Mouse (Mus musculus): Measurements from ENCODE around the gene Ngrn. TPM values are rescaled to one million over a fixed set of nuclear protein-coding genes. Genes with fewer than 3 reads are reported as not detected.

The Ngrn gene
- polyA plus RNA-seq, 1 experiment: 39.8 TPM

GRCm38 (mm10) chr7:80255981-80256380 lies 5.0 kb upstream of the Ngrn start:
- H3K27me3 ChIP-seq (replicated peaks): no peaks in the 10 kb centered on the region
- TF ChIP-seq FLI1 (IDR thresholded peaks at IDR 0.05; ENCODE audit: low read length): no peak
- no peak for TF ChIP-seq GATA1 (IDR thresholded peaks at IDR 0.05; ENCODE audit: borderline replicate concordance, low read length)
- peaks cover 5% of the 10 kb centered on the region for H3K36me3 ChIP-seq (replicated peaks; ENCODE audit: low read length)
- H3K9me3 ChIP-seq: no peaks in the 10 kb centered on the region
- peaks cover 53% of the 10 kb centered on the region for H3K4me1 ChIP-seq
- no peak overlapping the region for H3K4me3 ChIP-seq (replicated peaks)

GRCm38 (mm10) chr7:80257706-80258105 lies 3.3 kb upstream of the Ngrn start:
- H3K4me3 ChIP-seq (replicated peaks): no peak overlapping the region
- peaks cover 9% of the 10 kb centered on the region for H3K36me3 ChIP-seq (replicated peaks; ENCODE audit: low read length)
- H3K9me3 ChIP-seq: no peaks in the 10 kb centered on the region
- TF ChIP-seq GATA1 (IDR thresholded peaks at IDR 0.05; ENCODE audit: borderline replicate concordance, low read length): no peak
- TF ChIP-seq FLI1 (IDR thresholded peaks at IDR 0.05; ENCODE audit: low read length): no peak
- peaks cover 47% of the 10 kb centered on the region for H3K4me1 ChIP-seq
- no peaks in the 10 kb centered on the region for H3K27me3 ChIP-seq (replicated peaks)

- Histone ChIP-seq H3K9me3 (no peaks in the 10 kb centered on the region), H3K27me3 (replicated peaks) (no peaks in the 10 kb centered on the region), H3K4me3 (replicated peaks) (peak overlapping the region; percentile 97), H3K36me3 (replicated peaks; ENCODE audit: low read length) (peaks cover 40% of the 10 kb centered on the region), H3K4me1 (peaks cover 38% of the 10 kb centered on the region)
- TF ChIP-seq GATA1 (IDR thresholded peaks at IDR 0.05; ENCODE audit: borderline replicate concordance, low read length): no peak
- TF ChIP-seq FLI1 (IDR thresholded peaks at IDR 0.05; ENCODE audit: low read length): no peak
Observed at GRCm38 (mm10) chr7:80261372-80261990, 466 bp downstream of the Ngrn start.

- Histone ChIP-seq H3K4me1 (peaks cover 56% of the 10 kb centered on the region), H3K36me3 (replicated peaks; ENCODE audit: low read length) (peaks cover 44% of the 10 kb centered on the region), H3K4me3 (replicated peaks) (no peak overlapping the region), H3K27me3 (replicated peaks) (no peaks in the 10 kb centered on the region), H3K9me3 (no peaks in the 10 kb centered on the region)
- no peak for TF ChIP-seq GATA1 (IDR thresholded peaks at IDR 0.05; ENCODE audit: borderline replicate concordance, low read length)
- no peak for TF ChIP-seq FLI1 (IDR thresholded peaks at IDR 0.05; ENCODE audit: low read length)
Observed at GRCm38 (mm10) chr7:80264606-80265005, 3.6 kb downstream of the Ngrn start.

GRCm38 (mm10) chr7:80267764-80268163 lies 6.7 kb downstream of the Ngrn start:
- Histone ChIP-seq H3K4me1 (peaks cover 58% of the 10 kb centered on the region), H3K36me3 (replicated peaks; ENCODE audit: low read length) (peaks cover 53% of the 10 kb centered on the region), H3K27me3 (replicated peaks) (no peaks in the 10 kb centered on the region), H3K9me3 (no peaks in the 10 kb centered on the region), H3K4me3 (replicated peaks) (no peak overlapping the region)
- TF ChIP-seq FLI1 (IDR thresholded peaks at IDR 0.05; ENCODE audit: low read length) (no peak), GATA1 (IDR thresholded peaks at IDR 0.05; ENCODE audit: borderline replicate concordance, low read length) (no peak)

GRCm38 (mm10) chr7:80268897-80269750 lies 8.1 kb downstream of the Ngrn start, which contains the start of gene Vps33b:
Vps33b (plus strand) TSS chr7:80269649.
- TF ChIP-seq GATA1 (IDR thresholded peaks at IDR 0.05; ENCODE audit: borderline replicate concordance, low read length) (no peak; the same call in 2 of the 3 replicates), FLI1 (IDR thresholded peaks at IDR 0.05; ENCODE audit: low read length) (0 out of 2 replicates have a peak, but pooled peaks have one; percentile 14)
- H3K4me1 ChIP-seq: peaks cover 71% of the 10 kb centered on the region
- H3K4me3 ChIP-seq (replicated peaks): peak within 1 kb of the TSS; percentile 97
- no peaks in the 10 kb centered on the region for H3K9me3 ChIP-seq
- peaks cover 60% of the 10 kb centered on the region for H3K36me3 ChIP-seq (replicated peaks; ENCODE audit: low read length)
- H3K27me3 ChIP-seq (replicated peaks): no peaks in the 10 kb centered on the region

- peaks cover 60% of the 10 kb centered on the region for H3K36me3 ChIP-seq (replicated peaks; ENCODE audit: low read length)
Observed at GRCm38 (mm10) chr7:80269751-80270255, 8.8 kb downstream of the Ngrn start.

GRCm38 (mm10) chr7:80273456-80273855 lies 12.4 kb downstream of the Ngrn start:
- H3K27me3 ChIP-seq (replicated peaks): no peaks in the 10 kb centered on the region
- peak overlapping the region; percentile 31 for H3K4me3 ChIP-seq (replicated peaks)
- H3K9me3 ChIP-seq: no peaks in the 10 kb centered on the region
- H3K36me3 ChIP-seq (replicated peaks; ENCODE audit: low read length): peaks cover 69% of the 10 kb centered on the region
- TF ChIP-seq FLI1 (IDR thresholded peaks at IDR 0.05; ENCODE audit: low read length): no peak
- TF ChIP-seq GATA1 (IDR thresholded peaks at IDR 0.05; ENCODE audit: borderline replicate concordance, low read length): no peak
- H3K4me1 ChIP-seq: peaks cover 88% of the 10 kb centered on the region

More at GRCm38 (mm10) chr7:80269751-80270255, 8.8 kb downstream of the Ngrn start:
- Histone ChIP-seq H3K4me3 (replicated peaks) (peak overlapping the region; percentile 97), H3K4me1 (peaks cover 73% of the 10 kb centered on the region), H3K9me3 (no peaks in the 10 kb centered on the region), H3K27me3 (replicated peaks) (no peaks in the 10 kb centered on the region)
- TF ChIP-seq FLI1 (IDR thresholded peaks at IDR 0.05; ENCODE audit: low read length) (no peak), GATA1 (IDR thresholded peaks at IDR 0.05; ENCODE audit: borderline replicate concordance, low read length) (no peak)

GRCm38 (mm10) chr7:80276374-80276773 lies 15.4 kb downstream of the Ngrn start:
- Histone ChIP-seq H3K36me3 (replicated peaks; ENCODE audit: low read length) (peaks cover 96% of the 10 kb centered on the region), H3K4me3 (replicated peaks) (peak overlapping the region; percentile 69), H3K4me1 (peaks cover 96% of the 10 kb centered on the region), H3K27me3 (replicated peaks) (no peaks in the 10 kb centered on the region), H3K9me3 (no peaks in the 10 kb centered on the region)
- TF ChIP-seq GATA1 (IDR thresholded peaks at IDR 0.05; ENCODE audit: borderline replicate concordance, low read length): no peak; the same call in 2 of the 3 replicates
- TF ChIP-seq FLI1 (IDR thresholded peaks at IDR 0.05; ENCODE audit: low read length): no peak

Data from megakaryocyte, embryonic 14.5 days (primary cell).